Mouse (Mus musculus) forebrain, embryonic 16.5 days (tissue): ENCODE data around the gene Id2. TPM values are rescaled to one million over a fixed set of nuclear protein-coding genes. Genes with fewer than 3 reads are reported as not detected.

Experiments
- ATAC-seq: fragments of 200-750 bp; cut with Nextera tagmentation; 2 replicates; pipeline ENCODE4 v1.8.0; 2017; ENCODE audit warnings: mild to moderate bottlenecking, moderate library complexity
- H3K27ac ChIP-seq: fragments of 300-500 bp; sonication (generic); 2 replicates; pipeline ENCODE4 v1.5.1; 2014; ENCODE audit warnings: low read length, control low read depth
- H3K27me3 ChIP-seq: fragments of 300-500 bp; sonication (generic); replicated peaks from 2 replicates; pipeline ENCODE4 v1.6.1; 2014; ENCODE audit warnings: low read length; ENCODE audit not compliant: control insufficient read depth, insufficient read depth
- H3K36me3 ChIP-seq: fragments of 300-500 bp; sonication (generic); 2 replicates; pipeline ENCODE4 v1.6.1; 2014; ENCODE audit not compliant: control insufficient read depth, insufficient read depth
- H3K4me1 ChIP-seq: fragments of 300-500 bp; sonication (generic); replicated peaks from 2 replicates; pipeline ENCODE4 v1.6.1; 2014; ENCODE audit warnings: low read length; ENCODE audit not compliant: control insufficient read depth, insufficient read depth
- H3K4me2 ChIP-seq: fragments of 300-500 bp; sonication (generic); 2 replicates; pipeline ENCODE4 v1.6.1; 2014; ENCODE audit warnings: mild to moderate bottlenecking, low read length, control low read depth
- H3K4me3 ChIP-seq: fragments of 300-500 bp; sonication (generic); replicated peaks from 2 replicates; pipeline ENCODE4 v1.5.1; 2014; ENCODE audit warnings: mild to moderate bottlenecking, low read length, control low read depth
- H3K9ac ChIP-seq: fragments of 300-500 bp; sonication (generic); replicated peaks from 2 replicates; pipeline ENCODE4 v1.6.1; 2014; ENCODE audit warnings: low read depth, low read length, control low read depth
- H3K9me3 ChIP-seq: fragments of 300-500 bp; sonication (generic); 2 replicates; pipeline ENCODE4 v1.6.1; 2016; ENCODE audit warnings: low read length; ENCODE audit not compliant: control insufficient read depth
- WGBS: fragments of 180-500 bp; shearing (Covaris S2); extraction: QIAGEN DNeasy Blood & Tissue Kit; methylation state at CpG from one replicate; pipeline ENCODE4 v1.1.7; 2014; 5-methylcytosine and 5-hydroxymethylcytosine counted together
- polyA plus RNA-seq: library from polyadenylated mRNA; unstranded; fragments of >200 nt; fragmentation: Nextera tagmentation; extraction: Ambion mirVana; gene quantifications from 2 replicates; pipeline ENCODE4 v1.2.1, GENCODE M21; 2015

Gene Id2
- polyA plus RNA-seq, 1 experiment from 2014 or later: 592 TPM

- no peak for ATAC-seq
- 0% methylated on average over 9 of the region's 9 CpGs for WGBS
Observed at GRCm38 (mm10) chr12:25099313-25099562, 2.3 kb upstream of the Id2 start.

DNA sequence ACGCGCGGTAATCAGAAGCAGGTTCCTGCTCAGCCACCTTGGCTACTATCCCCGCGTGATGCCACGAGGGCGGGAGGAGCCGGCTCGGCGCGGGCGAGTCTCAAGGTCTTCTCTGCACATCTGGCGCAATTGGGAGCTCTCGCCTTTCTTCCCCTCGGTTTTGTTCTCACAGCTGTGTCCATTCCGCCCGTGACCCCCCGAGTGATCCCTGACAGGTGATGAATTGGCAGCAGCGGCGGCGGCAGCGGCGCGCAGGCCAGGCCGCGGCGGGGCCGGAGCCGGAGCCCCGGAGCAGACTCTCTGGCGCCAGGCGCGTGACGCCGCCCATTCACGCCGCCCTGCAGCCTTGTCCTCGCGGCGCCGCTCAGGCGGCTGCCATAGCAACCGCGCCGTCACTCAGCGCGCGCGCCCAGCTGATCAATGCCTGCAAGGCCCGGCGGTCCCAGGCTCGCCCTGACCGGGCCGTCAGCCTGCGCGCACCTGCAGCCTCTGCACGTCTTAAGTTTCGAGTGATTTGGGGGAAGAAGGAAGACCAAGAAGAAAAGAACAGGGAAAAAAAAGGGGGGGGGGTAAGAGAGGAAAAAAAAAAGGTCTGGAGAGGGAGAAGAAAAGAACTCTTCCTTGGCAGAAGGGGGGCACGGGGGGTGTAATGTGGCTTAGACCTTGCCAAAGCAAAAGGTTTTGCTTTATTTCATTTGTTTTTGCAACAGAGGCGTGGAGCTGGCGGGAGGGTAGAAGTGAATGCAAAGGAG lies 1.8 kb upstream of the Id2 start:
- no peaks in the 10 kb centered on the region for H3K9me3 ChIP-seq
- WGBS: under 1% methylated on average over 58 of the region's 61 CpGs
- peak overlapping the region; percentile 63 for H3K9ac ChIP-seq
- no peaks in the 10 kb centered on the region for H3K36me3 ChIP-seq
- peak; percentile 69 for ATAC-seq
- peaks cover 45% of the 10 kb centered on the region for H3K4me1 ChIP-seq
- no peaks in the 10 kb centered on the region for H3K27me3 ChIP-seq
- H3K27ac ChIP-seq: peak overlapping the region; percentile 86
- peak overlapping the region; percentile 58 for H3K4me3 ChIP-seq
- peak overlapping the region; percentile 97 for H3K4me2 ChIP-seq

More at GRCm38 (mm10) chr12:25099313-25099562, 2.3 kb upstream of the Id2 start:
- Histone ChIP-seq H3K27me3 (no peaks in the 10 kb centered on the region), H3K4me2 (peak overlapping the region; percentile 97), H3K9ac (peak overlapping the region; percentile 63), H3K9me3 (no peaks in the 10 kb centered on the region), H3K4me3 (peak overlapping the region; percentile 58), H3K27ac (peak overlapping the region; percentile 86), H3K36me3 (no peaks in the 10 kb centered on the region), H3K4me1 (peaks cover 45% of the 10 kb centered on the region)

DNA sequence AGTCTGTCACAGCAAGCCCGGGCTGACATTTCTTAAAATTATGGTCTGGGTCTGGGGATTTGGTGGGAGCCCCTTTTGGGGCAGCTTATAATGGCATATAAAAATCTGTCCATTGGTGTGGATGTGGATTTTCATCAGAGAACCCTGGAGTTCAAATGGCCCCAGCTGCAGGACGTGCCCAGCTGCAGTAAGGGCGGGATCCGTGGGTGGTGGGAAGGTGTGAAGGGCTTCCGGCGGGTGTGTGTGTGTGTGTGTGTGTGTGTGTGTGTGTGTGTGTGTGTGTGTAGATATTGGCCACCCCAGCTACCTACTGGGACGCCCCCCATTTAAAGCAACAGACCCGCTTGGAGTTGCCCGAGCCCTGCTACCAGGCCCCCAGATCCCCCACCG lies 1.2 kb upstream of the Id2 start:
- 4% methylated on average over 10 of the region's 10 CpGs for WGBS

GRCm38 (mm10) chr12:25097210-25098160 lies 545 bp upstream of the Id2 start:
- peak overlapping the region; percentile 95 for H3K4me3 ChIP-seq
- 0 out of 2 replicates have a peak, but pooled peaks have one; percentile 9 for ATAC-seq
- H3K4me2 ChIP-seq: peak overlapping the region; percentile 97
- peak overlapping the region; percentile 63 for H3K9ac ChIP-seq
- H3K9me3 ChIP-seq: no peaks in the 10 kb centered on the region
- no peaks in the 10 kb centered on the region for H3K36me3 ChIP-seq
- 2% methylated on average over 28 of the region's 28 CpGs for WGBS
- H3K27ac ChIP-seq: peak overlapping the region; percentile 86
- H3K4me1 ChIP-seq: peaks cover 56% of the 10 kb centered on the region
- H3K27me3 ChIP-seq: no peaks in the 10 kb centered on the region

More for the DNA sequence above, 1.2 kb upstream of the Id2 start:
- H3K27ac ChIP-seq: peak overlapping the region; percentile 86
- H3K4me3 ChIP-seq: peak overlapping the region; percentile 58
- H3K9me3 ChIP-seq: no peaks in the 10 kb centered on the region
- no peaks in the 10 kb centered on the region for H3K27me3 ChIP-seq
- ATAC-seq: no peak
- peak overlapping the region; percentile 63 for H3K9ac ChIP-seq
- H3K36me3 ChIP-seq: no peaks in the 10 kb centered on the region
- H3K4me1 ChIP-seq: peaks cover 49% of the 10 kb centered on the region
- H3K4me2 ChIP-seq: peak overlapping the region; percentile 97

DNA sequence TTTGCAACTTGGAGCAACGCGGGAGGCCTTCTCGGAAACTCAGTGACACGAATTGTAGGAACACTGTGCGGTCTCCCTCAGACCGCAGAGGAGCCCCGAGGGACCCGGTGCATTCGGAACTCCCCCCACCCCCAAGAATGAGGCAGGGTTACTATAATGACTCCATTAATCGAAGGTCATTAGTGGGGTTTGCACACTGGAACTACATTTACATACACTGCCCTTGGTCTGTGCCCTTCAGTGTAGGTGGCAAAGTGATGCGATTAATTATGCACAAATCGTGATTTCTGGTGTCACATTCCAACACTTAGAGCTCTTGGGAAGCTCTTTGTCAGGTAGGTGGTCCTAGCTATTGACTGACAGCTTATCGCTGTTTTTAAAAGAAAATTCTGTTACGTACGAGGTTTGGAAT lies 294 bp downstream of the Id2 start:
- Histone ChIP-seq H3K27ac (peak overlapping the region; percentile 86), H3K27me3 (no peaks in the 10 kb centered on the region), H3K4me2 (peak overlapping the region; percentile 97), H3K36me3 (no peaks in the 10 kb centered on the region), H3K4me1 (peaks cover 63% of the 10 kb centered on the region), H3K4me3 (peak overlapping the region; percentile 95), H3K9me3 (no peaks in the 10 kb centered on the region), H3K9ac (peak overlapping the region; percentile 74)
- WGBS: 0% methylated on average over 15 of the region's 15 CpGs
- ATAC-seq: no peak

GRCm38 (mm10) chr12:25095974-25096639 lies 833 bp downstream of the Id2 start:
- H3K9ac ChIP-seq: peak overlapping the region; percentile 76
- H3K36me3 ChIP-seq: no peaks in the 10 kb centered on the region
- peak overlapping the region; percentile 95 for H3K4me3 ChIP-seq
- H3K27me3 ChIP-seq: no peaks in the 10 kb centered on the region
- ATAC-seq: peak; percentile 90
- H3K27ac ChIP-seq: peak overlapping the region; percentile 86
- peak overlapping the region; percentile 97 for H3K4me2 ChIP-seq
- peaks cover 60% of the 10 kb centered on the region for H3K4me1 ChIP-seq
- 0% methylated on average over 41 of the region's 41 CpGs for WGBS
- H3K9me3 ChIP-seq: no peaks in the 10 kb centered on the region

DNA sequence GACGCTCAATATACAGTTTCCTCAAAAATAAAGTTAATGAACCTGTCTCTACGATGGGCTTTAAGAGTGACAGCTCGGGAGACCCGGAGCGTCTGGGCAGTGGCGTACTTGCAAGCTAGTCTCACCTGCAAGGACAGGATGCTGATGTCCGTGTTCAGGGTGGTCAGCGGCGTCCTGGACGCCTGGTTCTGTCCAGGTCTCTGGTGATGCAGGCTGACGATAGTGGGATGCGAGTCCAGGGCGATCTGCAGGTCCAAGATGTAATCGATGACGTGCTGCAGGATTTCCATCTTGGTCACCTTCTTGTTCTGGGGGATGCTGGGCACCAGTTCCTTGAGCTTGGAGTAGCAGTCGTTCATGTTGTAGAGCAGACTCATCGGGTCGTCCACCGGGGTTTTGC lies 1.4 kb downstream of the Id2 start:
- peak; percentile 5 for ATAC-seq
- Histone ChIP-seq H3K9me3 (no peaks in the 10 kb centered on the region), H3K4me3 (peak overlapping the region; percentile 95), H3K4me1 (peaks cover 54% of the 10 kb centered on the region), H3K27me3 (no peaks in the 10 kb centered on the region), H3K9ac (peak overlapping the region; percentile 76), H3K27ac (peak overlapping the region; percentile 86), H3K4me2 (peak overlapping the region; percentile 97), H3K36me3 (no peaks in the 10 kb centered on the region)
- under 1% methylated on average over 19 of the region's 19 CpGs for WGBS

DNA sequence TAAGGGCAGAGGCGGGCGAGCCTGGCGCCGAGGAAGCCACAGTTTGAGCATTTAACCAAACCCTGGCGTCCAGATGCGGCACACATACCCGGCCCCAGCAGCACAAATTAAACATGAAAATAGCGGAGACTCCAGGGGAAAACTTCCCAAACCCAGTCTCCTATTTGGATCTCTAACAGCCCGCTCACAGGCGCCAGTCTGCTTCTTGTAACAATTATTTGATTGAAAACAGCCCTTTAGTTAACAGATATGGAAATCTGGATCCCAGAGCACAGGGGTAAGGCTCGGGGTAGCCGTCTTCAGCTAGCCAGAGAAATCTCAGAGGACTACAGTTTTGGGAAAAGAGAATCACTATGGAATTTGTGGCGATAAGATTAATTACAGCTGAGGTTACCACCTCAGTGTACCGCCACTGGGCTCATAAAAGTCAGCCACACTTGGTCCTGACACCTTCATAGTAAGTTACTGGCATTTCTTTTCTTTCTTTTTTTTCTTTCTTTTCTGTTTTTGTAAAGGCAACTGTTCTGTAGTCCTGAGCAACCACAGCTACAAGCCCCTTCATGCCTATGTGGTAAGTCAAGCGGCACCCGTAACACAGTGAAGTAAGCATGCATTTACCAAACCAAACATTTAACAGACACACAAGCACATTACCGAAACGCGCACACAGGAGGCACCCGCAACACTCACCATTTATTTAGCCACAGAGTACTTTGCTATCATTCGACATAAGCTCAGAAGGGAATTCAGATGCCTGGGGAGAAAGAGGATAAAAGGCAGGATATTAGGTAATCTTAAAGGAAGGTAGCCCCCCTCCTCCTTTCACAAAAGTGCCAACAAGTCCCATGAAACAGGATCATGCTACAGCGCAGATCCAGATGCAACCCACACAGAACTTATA lies 2.1 kb downstream of the Id2 start:
- peak overlapping the region; percentile 76 for H3K9ac ChIP-seq
- H3K4me2 ChIP-seq: peak overlapping the region; percentile 97
- under 1% methylated on average over 22 of the region's 22 CpGs for WGBS
- peak overlapping the region; percentile 86 for H3K27ac ChIP-seq
- H3K4me1 ChIP-seq: peaks cover 48% of the 10 kb centered on the region
- peak overlapping the region; percentile 95 for H3K4me3 ChIP-seq
- no peak for ATAC-seq
- no peaks in the 10 kb centered on the region for H3K27me3 ChIP-seq
- no peaks in the 10 kb centered on the region for H3K9me3 ChIP-seq
- H3K36me3 ChIP-seq: no peaks in the 10 kb centered on the region
